Mouse (Mus musculus): ENCODE data around the gene Ndufa11.

Gene Ndufa11

GRCm38 (mm10) chr17:56716655-56717362, 758 bp upstream of the Ndufa11 start:
- peak; percentile 99 for DNase-seq (ENCODE audit: low read depth, low spot score)

- peak; percentile 55 for DNase-seq (ENCODE audit: low read depth, low spot score)
These were observed 4.9 kb downstream of the Ndufa11 start for GRCm38 (mm10) chr17:56722441-56722840.

GRCm38 (mm10) chr17:56723419-56724161, 6.0 kb downstream of the Ndufa11 start:
- no peak for DNase-seq (ENCODE audit: low read depth, low spot score)

GRCm38 (mm10) chr17:56727029-56727649, 9.6 kb downstream of the Ndufa11 start:
- peak; percentile 53 for DNase-seq (ENCODE audit: low read depth, low spot score)

GRCm38 (mm10) chr17:56727659-56728058, 10.1 kb downstream of the Ndufa11 start:
- DNase-seq (ENCODE audit: low read depth, low spot score), result no peak

- DNase-seq (ENCODE audit: low read depth, low spot score), result no peak
These were observed 10.6 kb downstream of the Ndufa11 start for GRCm38 (mm10) chr17:56728117-56728516.

GRCm38 (mm10) chr17:56729151-56729550, 11.6 kb downstream of the Ndufa11 start:
- DNase-seq (ENCODE audit: low read depth, low spot score), result peak; percentile 48

GRCm38 (mm10) chr17:56729656-56730055, 12.1 kb downstream of the Ndufa11 start:
- no peak for DNase-seq (ENCODE audit: low read depth, low spot score)

GRCm38 (mm10) chr17:56736534-56736933, 19.0 kb downstream of the Ndufa11 start:
- no peak for DNase-seq (ENCODE audit: low read depth, low spot score)

GRCm38 (mm10) chr17:56738221-56738620, 20.7 kb downstream of the Ndufa11 start:
- DNase-seq (ENCODE audit: low read depth, low spot score), result no peak

GRCm38 (mm10) chr17:56740118-56740787, 22.7 kb downstream of the Ndufa11 start:
- no peak for DNase-seq (ENCODE audit: low read depth, low spot score)

GRCm38 (mm10) chr17:56740788-56741160, 23.2 kb downstream of the Ndufa11 start:
- no peak for DNase-seq (ENCODE audit: low read depth, low spot score)

GRCm38 (mm10) chr17:56744173-56744572, 26.6 kb downstream of the Ndufa11 start:
- DNase-seq (ENCODE audit: low read depth, low spot score), result no peak

- DNase-seq (ENCODE audit: low read depth, low spot score), result peak; percentile 79
These were observed 34.0 kb downstream of the Ndufa11 start for GRCm38 (mm10) chr17:56751404-56752072.

- DNase-seq (ENCODE audit: low read depth, low spot score), result no peak
These were observed 35.9 kb downstream of the Ndufa11 start for GRCm38 (mm10) chr17:56753452-56753851.

GRCm38 (mm10) chr17:56754271-56755185, 37.0 kb downstream of the Ndufa11 start:
- DNase-seq (ENCODE audit: low read depth, low spot score), result no peak

- no peak for DNase-seq (ENCODE audit: low read depth, low spot score)
These were observed 39.3 kb downstream of the Ndufa11 start for GRCm38 (mm10) chr17:56756703-56757399.

- peak; percentile 80 for DNase-seq (ENCODE audit: low read depth, low spot score)
These were observed 40.0 kb downstream of the Ndufa11 start, which contains the start of gene Nrtn for GRCm38 (mm10) chr17:56757416-56758123. Nrtn (minus strand) TSS chr17:56757530.

GRCm38 (mm10) chr17:56758132-56758531, 40.6 kb downstream of the Ndufa11 start:
- peak; percentile 50 for DNase-seq (ENCODE audit: low read depth, low spot score)

Measured in mesoderm, embryonic 11.5 days (tissue).